Mouse (Mus musculus) layer of hippocampus, adult 8-10 months (tissue): Measurements from ENCODE around the gene Smyd1. TPM values are rescaled to one million over a fixed set of nuclear protein-coding genes. Genes with fewer than 3 reads are reported as not detected.

Source experiments
- DNase-seq, 2 experiments: peaks; one replicate each; pipeline ENCODE4 v3.0.0; 2022; ENCODE audit warnings: low spot score in 2 of 2
- total RNA-seq, 4 experiments: library from RNA; stranded (reverse); gene quantifications; 2 replicates each; pipeline ENCODE4 v1.2.4; 2022

Gene Smyd1
- total RNA-seq, 4 experiments from 2014 or later, result 0.36 to 1.4 (median 0.62) TPM

DNA sequence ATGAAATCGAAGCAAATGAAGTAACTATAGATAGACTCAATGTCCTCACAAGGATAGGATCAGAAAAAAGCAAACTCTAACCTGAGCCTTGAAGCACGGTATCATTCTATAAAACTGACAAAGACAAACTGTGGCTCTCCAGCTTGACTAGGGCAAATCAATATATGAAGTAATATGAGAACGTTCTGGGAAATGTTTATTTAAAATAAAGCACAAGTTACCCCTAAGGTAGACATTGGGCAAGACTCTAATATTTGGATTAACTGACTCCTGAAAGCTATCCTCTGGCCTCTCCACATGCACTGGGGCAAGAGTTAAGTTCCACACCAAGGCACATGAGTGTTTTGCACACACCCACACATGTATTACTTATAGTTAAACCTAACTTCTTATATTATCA lies 61.0 kb downstream of the Smyd1 start:
- no peak for DNase-seq

DNA sequence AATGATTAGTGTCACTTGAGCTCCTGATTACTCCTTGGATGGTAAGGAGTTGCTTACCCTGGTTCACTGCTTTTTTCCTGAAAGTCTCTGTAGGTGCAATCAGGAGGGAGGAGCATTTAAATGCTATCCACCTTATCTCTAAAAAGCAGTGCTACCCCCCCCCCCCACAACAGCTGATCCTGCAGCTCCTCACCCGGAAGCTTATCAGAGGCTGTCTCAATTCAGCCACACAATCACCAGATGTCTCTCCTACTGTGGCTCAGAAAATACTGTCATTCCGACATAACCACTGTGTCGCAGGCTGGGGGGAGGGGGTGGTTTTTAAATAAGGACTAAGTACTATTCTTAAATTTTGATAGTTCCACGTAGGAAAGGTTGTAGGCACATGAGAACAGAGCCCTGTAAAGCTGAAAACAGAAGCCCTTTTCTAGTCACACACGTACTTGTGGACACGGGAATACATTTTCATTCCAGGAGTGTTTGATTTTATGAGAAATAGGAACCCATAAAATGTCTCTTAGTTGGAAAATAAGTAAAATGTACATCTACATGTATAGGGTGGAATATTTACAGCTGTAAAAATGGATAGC lies 61.9 kb downstream of the Smyd1 start:
- no peak for DNase-seq

DNA sequence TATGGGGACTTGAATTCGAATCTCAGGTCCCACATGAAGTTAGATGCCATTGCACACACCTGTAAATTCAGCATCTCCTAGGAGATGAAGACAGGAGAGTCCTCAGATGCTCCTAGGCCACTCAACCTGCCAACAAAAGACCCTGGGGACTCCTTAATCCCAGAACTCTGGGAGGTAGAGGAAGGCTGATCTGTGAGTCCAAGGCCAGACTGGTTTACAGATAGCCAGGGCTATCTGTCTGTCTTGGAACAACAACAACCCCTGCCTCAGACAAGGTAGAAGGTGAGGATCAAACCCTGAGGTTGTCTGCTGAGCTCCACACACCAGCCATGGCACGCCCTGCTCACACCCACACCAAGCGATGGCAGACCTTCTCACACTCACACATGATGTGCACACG lies 62.9 kb downstream of the Smyd1 start:
- DNase-seq, result no peak

DNA sequence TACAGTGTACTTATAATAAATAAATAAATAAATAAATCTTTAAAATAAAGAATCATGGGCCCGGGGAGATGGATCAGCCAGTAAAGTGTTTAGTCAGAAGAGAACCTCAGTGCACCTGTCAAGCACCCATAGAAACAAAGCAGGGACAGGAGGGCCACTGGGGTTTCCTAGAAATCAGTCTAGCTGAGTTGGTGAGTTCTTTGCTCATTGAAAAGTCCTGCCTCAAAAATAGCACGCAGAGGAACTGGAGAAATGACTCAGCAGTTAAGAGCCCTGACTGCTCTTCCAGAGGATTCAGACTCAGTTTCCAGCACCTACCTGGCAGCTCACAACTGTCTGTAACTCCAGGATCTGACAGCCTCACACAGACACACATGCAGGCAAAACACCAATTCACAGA lies 63.5 kb downstream of the Smyd1 start:
- no peak for DNase-seq

DNA sequence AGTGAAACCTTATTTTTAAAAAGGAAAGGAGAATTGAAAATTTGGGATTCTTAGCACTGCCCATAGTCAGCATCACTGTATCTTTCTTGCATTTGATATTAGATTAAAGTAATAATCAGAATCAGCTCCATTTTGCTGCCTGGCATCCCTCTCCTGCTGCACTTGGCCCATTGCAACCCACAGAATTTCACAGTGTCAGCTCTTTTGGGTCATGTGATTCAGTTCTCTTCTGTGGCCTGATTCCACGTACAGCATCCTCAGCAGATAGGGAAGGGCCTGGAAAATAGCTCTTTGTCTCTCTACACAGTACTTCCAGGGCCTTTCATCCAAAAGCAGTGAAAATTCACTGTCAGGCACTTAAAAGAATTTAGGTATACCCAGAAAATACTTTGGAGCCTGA lies 64.7 kb downstream of the Smyd1 start:
- no peak for DNase-seq

DNA sequence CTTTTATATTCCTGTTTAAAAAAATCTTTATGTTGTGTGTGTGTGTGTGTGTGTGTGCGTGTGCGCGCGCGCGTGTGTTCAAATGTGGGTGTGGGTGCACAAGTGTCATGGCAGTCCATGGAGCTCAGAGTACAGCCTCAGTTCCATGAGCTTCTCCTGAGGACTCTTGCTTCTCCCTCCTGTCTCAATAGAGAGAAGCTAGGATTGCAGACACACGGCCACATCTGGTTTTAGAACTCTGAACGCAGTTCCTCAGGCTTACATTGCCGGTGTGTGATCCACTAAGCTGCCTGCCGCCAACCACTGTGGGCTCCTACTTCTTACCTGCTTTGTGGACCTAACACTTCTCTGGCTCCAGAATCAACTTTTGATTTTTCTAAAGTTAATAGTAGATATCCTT lies 65.9 kb downstream of the Smyd1 start:
- no peak for DNase-seq

DNA sequence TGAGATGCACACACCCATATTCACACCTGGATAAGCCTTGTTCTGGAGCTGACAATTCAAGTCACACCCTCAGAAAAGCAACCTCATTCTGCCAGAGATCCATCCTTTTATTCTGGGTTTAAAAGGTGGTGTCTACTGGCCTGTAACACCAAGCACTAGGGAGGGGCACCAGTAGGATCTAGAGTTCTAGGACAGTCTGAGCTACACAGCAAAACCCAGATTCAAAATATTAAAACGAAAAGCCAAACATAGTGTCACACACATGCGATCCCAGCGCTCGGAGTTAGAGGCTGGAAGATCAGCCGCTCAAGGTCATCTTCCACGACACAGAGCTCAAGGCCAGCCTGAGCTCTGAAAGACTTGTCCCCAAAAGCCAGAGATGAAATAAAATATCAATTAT lies 67.6 kb downstream of the Smyd1 start:
- DNase-seq, result no peak

DNA sequence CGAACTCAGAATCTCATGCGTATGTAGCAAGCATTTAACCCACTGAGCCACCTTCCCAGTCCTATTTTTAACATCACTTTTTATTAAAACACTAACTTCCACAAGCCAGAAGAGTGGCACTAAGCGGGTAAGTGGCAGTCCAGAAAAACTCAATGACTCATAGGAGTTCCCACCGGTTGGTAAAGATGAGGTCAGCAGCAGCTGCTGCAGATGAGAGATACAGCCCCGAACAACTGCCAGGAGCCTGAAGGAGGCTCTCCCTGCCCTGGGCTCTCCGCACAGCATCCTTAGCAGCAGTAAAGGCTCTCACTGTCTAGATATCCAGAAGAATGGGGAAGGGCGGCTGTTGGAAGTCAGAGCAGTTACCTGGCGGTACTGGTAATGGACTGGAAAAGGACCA lies 71.1 kb downstream of the Smyd1 start:
- DNase-seq, result no peak

DNA sequence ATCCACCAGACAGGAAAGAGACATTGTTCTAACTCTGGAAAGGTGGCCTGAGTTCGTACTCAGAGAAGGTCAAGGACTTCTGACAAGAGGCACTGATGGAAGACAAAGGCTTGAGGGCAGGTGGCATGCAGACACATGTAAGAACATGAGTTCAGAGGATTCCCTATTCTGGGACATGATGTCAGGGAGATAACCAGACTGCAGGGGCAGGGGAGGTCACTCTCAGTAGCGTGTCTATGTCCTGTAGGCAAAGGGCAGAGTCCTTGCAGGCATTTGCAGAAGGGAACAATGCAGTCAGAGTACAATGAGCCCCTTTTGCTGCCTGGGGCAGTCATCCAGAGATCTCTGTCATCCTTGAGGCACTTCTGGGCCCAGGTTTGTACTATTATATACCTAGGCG lies 72.4 kb downstream of the Smyd1 start:
- no peak for DNase-seq

DNA sequence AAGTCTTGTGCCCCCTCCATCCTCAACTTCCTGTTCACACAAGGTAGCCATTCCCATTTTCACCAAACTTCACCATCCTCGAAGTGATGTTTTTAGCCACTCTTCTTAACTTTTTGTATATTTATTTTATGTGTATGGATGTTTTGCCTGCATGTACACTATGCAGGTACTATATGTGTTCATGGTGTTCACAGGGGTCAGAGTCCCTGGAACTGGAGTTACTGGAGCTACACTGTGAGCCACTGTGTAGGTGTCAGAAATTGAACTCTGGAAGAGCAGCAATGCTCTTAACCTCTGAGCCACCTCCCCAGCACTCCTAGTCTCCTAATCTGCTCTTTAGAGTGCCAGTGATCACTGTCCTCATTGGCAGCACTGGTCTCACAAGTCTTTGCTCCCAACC lies 73.6 kb downstream of the Smyd1 start:
- DNase-seq, result no peak

DNA sequence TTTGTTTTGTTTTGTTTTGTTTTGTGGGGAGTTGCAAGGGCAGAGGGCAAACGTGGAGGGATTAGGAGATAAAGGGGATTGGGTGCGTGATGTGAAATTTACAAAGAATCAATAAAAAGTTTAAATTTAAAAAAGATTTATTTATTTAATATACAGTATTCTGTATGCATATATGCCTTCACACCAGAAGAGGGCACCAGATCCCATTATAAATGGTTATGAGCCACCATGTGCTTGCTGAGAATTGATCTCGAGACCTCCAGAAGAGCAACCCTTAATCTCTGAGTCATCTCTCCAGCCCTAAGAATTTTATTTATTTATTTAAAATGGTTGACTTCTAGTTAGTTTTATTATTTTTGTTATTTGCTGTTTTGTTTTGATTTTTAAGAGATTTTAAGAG lies 78.8 kb downstream of the Smyd1 start:
- DNase-seq, result no peak

DNA sequence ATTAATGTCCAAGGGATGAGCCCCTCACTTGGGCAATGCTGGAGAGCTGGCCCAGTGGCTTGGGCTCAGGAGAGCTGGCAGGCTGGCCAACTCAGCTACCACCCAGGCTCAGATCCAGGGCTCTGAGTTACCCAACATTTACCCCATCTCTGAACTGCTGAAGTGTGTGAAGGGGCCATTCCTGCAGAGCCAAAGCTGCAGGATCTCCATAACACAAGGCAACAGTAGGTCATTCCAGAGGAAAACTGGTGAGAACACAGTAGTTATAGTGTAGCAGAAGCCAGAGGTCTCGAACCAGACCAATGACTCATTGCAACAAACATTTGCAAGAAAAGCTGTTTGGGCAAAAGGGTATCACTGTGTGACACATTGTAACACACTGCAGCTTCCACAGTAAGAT lies 79.2 kb downstream of the Smyd1 start:
- no peak for DNase-seq

DNA sequence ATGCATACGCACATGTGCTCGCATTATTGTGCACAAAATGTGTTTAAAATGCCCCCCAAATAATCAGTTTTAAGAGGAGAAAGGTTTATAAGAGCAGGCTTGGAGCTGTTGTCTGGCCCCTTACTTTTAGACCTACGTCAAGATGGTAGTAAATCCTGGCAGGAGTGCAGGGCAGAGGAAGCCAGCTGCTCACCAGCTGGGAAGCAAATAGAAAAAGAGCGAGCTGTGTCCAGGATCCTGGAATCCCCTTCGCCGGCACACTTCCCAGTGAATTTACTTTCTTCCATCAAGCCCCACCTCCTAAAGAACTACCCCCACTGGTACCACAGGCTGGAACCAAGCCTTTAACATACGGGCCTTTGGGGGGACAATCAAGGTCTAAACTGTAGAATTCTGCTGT lies 81.2 kb downstream of the Smyd1 start:
- DNase-seq, result no peak

DNA sequence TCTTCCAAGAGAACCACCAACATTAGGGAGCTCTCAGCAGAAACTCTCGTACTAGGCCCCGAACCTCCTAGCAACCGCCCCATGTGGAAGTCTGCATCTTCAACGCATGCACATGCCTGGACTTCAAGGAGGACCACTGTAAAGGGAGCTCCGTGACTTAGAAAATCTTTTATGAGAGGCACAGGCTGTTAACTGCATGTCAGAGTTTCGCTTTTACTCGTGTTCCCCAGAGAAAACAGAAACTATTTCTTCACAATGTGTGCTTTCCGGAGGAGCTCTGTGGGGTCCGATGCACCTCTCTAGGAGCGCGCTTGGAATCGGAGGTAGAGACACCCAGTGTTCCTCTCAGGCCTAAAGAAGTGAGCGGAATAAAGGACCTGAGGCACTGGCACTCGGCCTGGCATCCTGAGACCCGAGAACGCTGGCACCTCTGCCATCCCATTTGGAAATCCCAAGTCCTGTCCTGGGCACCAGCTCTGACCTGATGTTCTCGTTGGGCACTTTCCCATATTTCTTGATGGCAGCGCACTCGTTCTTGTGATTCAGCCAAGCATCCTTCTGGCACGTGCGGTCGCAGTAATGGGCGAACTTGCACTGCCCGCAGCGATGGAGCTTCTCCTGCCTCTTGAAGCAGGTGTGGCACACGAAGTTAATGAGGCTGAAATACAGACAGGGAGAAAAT lies 82.8 kb downstream of the Smyd1 start:
- DNase-seq, result no peak

DNA sequence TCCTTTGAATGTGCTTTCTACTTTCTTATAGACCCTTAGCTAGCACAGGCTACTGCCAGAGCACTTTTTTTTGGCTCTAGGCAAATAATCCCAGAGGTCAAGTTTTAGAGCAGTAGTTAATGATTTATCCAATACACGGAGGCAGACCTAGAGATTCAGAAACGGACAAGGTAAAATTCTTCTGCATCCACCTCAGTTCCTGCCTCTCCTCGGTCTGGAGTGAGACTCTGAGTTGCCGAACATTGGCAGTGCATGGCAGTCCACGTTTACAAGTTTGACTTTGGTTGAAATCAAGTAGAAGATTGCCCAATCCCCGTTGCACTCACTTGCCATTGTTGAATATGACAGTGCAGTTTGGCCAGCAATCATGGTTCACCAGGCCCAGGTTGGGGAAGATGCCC lies 85.0 kb downstream of the Smyd1 start:
- DNase-seq, result no peak

DNA sequence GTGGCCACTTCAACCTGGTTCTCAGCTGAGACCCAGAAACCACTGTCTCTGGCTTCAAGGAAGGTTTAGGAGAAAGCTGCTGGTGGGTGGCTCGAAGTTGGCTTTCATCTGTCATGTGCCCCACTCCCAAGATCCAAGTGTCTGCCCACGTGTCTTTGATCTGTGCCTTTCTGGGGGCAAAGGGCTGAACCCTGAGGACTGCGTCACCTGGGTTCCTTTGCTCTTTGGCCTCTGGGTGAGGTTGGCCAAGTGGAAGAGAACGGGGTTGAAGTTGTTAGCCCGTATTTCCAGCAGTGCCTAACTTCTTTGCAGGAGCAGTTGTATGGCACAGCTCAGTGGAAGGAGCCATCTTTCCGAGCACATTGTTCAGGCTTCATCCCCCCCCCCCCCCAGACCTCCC lies 85.5 kb downstream of the Smyd1 start:
- DNase-seq, result no peak

DNA sequence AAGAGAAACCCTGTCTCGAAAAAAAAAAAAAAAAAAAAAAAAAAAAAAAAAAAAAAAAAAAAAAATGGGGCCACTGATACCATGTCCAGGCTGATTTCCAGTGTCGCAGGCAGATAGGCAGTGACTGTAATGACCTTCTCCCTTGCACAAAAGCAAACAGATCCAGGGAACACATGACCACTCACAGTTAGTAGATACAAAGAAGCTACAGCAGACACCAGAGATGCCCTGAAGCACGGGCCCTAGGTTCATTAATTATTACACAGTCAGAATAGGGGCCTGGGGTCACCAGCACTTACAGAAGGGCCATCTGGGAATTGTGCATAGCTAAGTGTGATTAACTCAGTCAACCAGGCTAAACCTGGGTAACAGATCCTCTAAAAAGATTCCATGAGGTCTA lies 86.1 kb downstream of the Smyd1 start:
- no peak for DNase-seq

DNA sequence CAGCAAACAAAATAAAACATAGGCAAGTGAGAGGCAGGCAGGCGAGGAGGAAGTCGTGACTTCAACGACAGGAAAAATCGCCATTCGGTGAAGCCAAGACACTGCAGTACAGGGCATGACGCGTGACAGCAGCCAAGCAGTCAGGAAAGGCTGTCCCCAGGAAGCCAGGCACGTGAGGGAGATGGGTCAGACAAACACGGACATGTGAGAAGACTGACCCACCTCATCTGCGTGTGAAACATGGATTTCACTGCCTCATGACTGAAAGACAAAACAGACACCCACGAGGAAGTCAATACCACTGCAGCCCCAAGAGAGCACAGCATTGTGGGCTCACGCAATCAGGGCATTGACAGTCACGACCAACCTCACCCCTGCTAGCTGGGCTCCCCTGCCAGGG lies 86.9 kb downstream of the Smyd1 start:
- no peak for DNase-seq

DNA sequence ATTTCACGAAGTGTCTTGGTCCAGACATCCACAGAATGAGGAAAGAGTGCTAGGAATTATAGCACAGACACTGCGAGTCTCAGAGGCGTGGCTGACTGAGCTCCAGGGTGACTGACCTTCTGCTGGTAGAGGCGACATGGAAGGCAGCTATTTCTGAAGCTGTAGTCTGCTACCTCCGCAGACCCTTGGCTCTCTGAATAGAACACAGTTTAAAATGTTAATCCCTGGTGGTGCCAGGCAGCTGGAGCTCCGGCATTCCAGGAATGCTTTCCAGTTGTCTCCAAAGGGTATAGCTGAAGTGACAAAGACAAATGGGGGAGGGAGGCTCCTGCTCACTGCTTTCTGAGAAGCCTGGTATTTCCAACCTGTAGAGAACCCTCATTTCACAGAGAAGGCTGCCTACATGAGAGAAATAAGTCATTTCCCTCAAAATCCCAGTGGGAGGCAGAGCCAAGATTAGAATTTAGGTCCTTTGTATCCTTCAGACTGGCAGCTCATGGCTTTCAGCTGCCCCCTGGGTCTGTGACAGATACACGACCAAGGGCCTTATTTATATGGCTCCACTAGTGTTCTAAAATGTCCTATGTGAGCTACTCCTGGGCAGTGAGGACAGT lies 94.8 kb downstream of the Smyd1 start:
- no peak for DNase-seq

DNA sequence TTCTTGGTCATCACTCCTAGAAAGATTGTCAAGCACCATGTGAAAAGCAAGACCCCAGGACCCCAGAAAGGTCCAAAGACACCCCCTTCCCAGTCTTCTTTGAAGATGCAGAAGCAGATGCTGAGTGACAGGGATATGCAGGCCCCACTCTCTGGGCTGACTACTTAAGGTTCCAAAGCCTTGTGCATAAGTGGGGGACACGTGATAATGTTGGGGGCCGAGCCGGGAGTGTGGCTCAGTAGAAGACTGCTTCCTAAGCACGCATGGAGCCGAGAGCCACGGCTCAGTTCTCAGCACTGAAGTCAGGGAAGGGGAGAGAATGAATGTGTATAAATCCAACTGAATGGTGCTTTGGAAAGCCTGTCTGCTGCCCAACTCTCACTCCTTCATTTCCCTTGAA lies 95.5 kb downstream of the Smyd1 start:
- DNase-seq, result no peak

DNA sequence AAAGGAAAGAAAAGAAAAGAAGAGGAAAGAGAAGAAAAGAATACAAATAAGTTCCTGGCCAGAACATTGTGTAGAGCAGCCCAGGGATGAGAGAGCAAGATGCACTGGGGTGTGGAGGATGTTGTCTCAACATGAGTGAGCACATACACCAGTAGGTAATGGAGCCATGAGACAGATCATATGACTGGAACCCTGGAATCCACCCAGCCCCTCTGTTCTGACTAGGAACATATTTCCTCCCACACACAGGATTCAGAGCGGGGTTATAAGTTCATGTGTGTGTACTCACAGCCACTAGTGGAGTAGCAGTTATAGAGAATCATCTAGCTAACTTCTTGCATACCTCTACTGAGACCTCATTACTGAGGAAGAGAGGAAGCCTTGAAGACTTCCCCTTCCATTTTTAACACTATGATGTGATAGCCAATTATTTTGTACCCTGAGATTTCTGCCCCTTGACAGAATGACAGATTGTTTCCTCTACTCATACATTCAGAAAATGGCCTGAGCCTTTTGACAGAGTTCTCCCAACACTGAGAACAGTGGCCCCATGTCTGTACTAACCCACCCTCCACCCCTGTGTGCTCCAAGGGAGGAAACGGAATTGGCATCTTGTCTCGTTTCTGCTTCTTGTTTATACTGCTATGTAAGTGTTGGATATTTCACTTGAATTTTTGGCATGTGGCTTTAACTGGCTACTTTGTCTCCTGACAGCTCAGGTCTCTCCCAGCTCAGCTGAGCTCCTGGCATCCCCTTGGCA lies 97.7 kb downstream of the Smyd1 start:
- DNase-seq, result no peak

DNA sequence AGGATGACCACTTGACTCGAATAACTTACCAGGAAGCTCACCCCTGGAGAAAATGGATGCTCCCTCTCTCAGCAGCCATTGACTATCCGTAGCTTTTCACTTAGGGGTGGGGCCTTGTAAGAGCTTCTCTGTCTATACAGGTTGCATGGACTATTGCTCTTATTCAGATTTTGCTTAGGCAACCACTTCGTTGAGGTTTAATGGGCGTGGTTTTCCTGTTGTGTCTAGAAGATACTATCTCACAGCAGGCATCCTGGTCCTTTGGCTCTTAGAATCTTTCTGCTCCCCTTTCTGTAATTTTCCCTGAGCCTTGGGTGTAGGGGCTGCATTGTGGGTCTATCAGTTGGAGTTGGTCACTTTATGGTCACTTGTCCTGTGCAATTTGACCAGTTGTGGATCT lies 100.5 kb downstream of the Smyd1 start:
- no peak for DNase-seq

DNA sequence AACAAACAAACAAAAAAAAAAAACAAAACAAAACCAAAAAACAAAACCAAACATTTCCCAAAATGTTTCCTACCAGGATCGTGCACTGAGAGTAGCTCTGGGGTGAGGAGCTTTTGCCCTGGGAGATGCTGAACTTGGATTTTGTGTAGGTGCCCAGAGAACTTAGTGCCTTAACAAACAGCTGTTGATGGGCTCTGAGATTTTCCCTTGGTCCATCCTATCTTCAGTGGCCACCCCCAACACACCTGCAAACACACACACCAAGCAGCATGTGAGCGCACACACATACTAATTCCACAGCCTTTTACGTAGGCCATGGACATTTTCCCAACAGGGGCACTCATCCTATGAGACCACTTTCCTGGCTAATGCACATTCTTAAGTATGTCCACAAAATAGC lies 109.6 kb downstream of the Smyd1 start:
- no peak for DNase-seq
